Mouse (Mus musculus): Measurements from ENCODE around the gene Golga1. TPM values are rescaled to one million over a fixed set of nuclear protein-coding genes. Genes with fewer than 3 reads are reported as not detected.

The Golga1 gene
- polyA plus RNA-seq, 1 experiment from 2014 or later = 36.1 TPM

- Histone ChIP-seq H3K4me1 (replicated peaks) (peaks cover 55% of the 10 kb centered on the region), H3K9ac (replicated peaks) (peak within 1 kb of the TSS; percentile 91), H3K36me3 (peaks cover 39% of the 10 kb centered on the region), H3K9me3 (no peaks in the 10 kb centered on the region), H3K4me3 (replicated peaks) (peak within 1 kb of the TSS; percentile 80), H3K27me3 (no peaks in the 10 kb centered on the region), H3K4me2 (replicated peaks) (peak within 1 kb of the TSS; percentile 98), H3K27ac (peak within 1 kb of the TSS; percentile 85)
- peak; percentile 90 for ATAC-seq
- 1% methylated on average over 58 of the region's 58 CpGs for WGBS
Measured at GRCm38 (mm10) chr2:39004880-39005435, 60.4 kb downstream of the Golga1 start, which contains the start of gene Arpc5l. TSS of gene Arpc5l (plus strand) at chr2:39005348.

- WGBS = 2% methylated on average over 11 of the region's 11 CpGs
- peak overlapping the region; percentile 98 for H3K4me2 ChIP-seq (replicated peaks)
- H3K4me3 ChIP-seq (replicated peaks) = peak overlapping the region; percentile 80
- H3K36me3 ChIP-seq = peaks cover 44% of the 10 kb centered on the region
- no peaks in the 10 kb centered on the region for H3K27me3 ChIP-seq
- H3K4me1 ChIP-seq (replicated peaks) = peaks cover 50% of the 10 kb centered on the region
- H3K9me3 ChIP-seq = no peaks in the 10 kb centered on the region
- peak overlapping the region; percentile 85 for H3K27ac ChIP-seq
- peak overlapping the region; percentile 91 for H3K9ac ChIP-seq (replicated peaks)
- ATAC-seq = no peak
Measured at GRCm38 (mm10) chr2:39004372-39004771, 61.0 kb downstream of the Golga1 start.

GRCm38 (mm10) chr2:39003512-39003911 is 61.8 kb downstream of the Golga1 start:
- Histone ChIP-seq H3K27ac (no peak overlapping the region), H3K4me2 (replicated peaks) (peak overlapping the region; percentile 98), H3K36me3 (peaks cover 44% of the 10 kb centered on the region), H3K9ac (replicated peaks) (peak overlapping the region; percentile 91), H3K27me3 (no peaks in the 10 kb centered on the region), H3K9me3 (no peaks in the 10 kb centered on the region), H3K4me3 (replicated peaks) (peak overlapping the region; percentile 80), H3K4me1 (replicated peaks) (peaks cover 42% of the 10 kb centered on the region)
- WGBS = 71% methylated on average over 5 of the region's 5 CpGs
- no peak for ATAC-seq

GRCm38 (mm10) chr2:39003106-39003505 is 62.2 kb downstream of the Golga1 start:
- Histone ChIP-seq H3K36me3 (peaks cover 44% of the 10 kb centered on the region), H3K4me3 (replicated peaks) (peak overlapping the region; percentile 80), H3K4me2 (replicated peaks) (peak overlapping the region; percentile 98), H3K4me1 (replicated peaks) (peaks cover 43% of the 10 kb centered on the region), H3K27me3 (no peaks in the 10 kb centered on the region), H3K27ac (no peak overlapping the region), H3K9ac (replicated peaks) (peak overlapping the region; percentile 91; the same call in 1 of the 2 replicates), H3K9me3 (no peaks in the 10 kb centered on the region)
- no peak for ATAC-seq
- 58% methylated on average over 8 of the region's 8 CpGs for WGBS

GRCm38 (mm10) chr2:39001866-39002265 is 63.5 kb downstream of the Golga1 start:
- no peak overlapping the region for H3K4me3 ChIP-seq (replicated peaks)
- peaks cover 44% of the 10 kb centered on the region for H3K36me3 ChIP-seq
- H3K9ac ChIP-seq (replicated peaks) = 0 out of 2 replicates have a peak overlapping the region, but pooled peaks have one; percentile 39
- H3K9me3 ChIP-seq = no peaks in the 10 kb centered on the region
- WGBS = 85% methylated on average over 3 of the region's 3 CpGs
- no peak overlapping the region for H3K4me2 ChIP-seq (replicated peaks)
- H3K4me1 ChIP-seq (replicated peaks) = peaks cover 42% of the 10 kb centered on the region
- no peak for ATAC-seq
- no peak overlapping the region for H3K27ac ChIP-seq
- H3K27me3 ChIP-seq = peaks cover 4% of the 10 kb centered on the region; the same call in 1 of the 2 replicates

GRCm38 (mm10) chr2:39000587-39000919 is 64.8 kb downstream of the Golga1 start:
- H3K4me2 ChIP-seq (replicated peaks) = no peak overlapping the region
- H3K9me3 ChIP-seq = no peaks in the 10 kb centered on the region
- WGBS = 84% methylated on average over 4 of the region's 4 CpGs
- ATAC-seq = no peak
- H3K27me3 ChIP-seq = peaks cover 5% of the 10 kb centered on the region; the same call in 1 of the 2 replicates
- peaks cover 30% of the 10 kb centered on the region for H3K4me1 ChIP-seq (replicated peaks)
- H3K9ac ChIP-seq (replicated peaks) = no peak overlapping the region
- H3K36me3 ChIP-seq = peaks cover 44% of the 10 kb centered on the region
- H3K27ac ChIP-seq = no peak overlapping the region
- H3K4me3 ChIP-seq (replicated peaks) = no peak overlapping the region

GRCm38 (mm10) chr2:38999910-39000586 is 65.3 kb downstream of the Golga1 start:
- no peak overlapping the region for H3K27ac ChIP-seq
- no peak for ATAC-seq

GRCm38 (mm10) chr2:38999381-38999780 is 66.0 kb downstream of the Golga1 start:
- Histone ChIP-seq H3K36me3 (peaks cover 44% of the 10 kb centered on the region), H3K27ac (no peak overlapping the region), H3K9me3 (no peaks in the 10 kb centered on the region), H3K27me3 (peaks cover 5% of the 10 kb centered on the region; the same call in 1 of the 2 replicates), H3K4me1 (replicated peaks) (peaks cover 30% of the 10 kb centered on the region), H3K9ac (replicated peaks) (no peak overlapping the region), H3K4me2 (replicated peaks) (no peak overlapping the region), H3K4me3 (replicated peaks) (no peak overlapping the region)
- no peak for ATAC-seq
- WGBS = 68% methylated on average over 4 of the region's 4 CpGs

More at GRCm38 (mm10) chr2:38999910-39000586, 65.3 kb downstream of the Golga1 start:
- Histone ChIP-seq H3K4me3 (replicated peaks) (no peak overlapping the region), H3K36me3 (peaks cover 44% of the 10 kb centered on the region), H3K4me2 (replicated peaks) (no peak overlapping the region), H3K9me3 (no peaks in the 10 kb centered on the region), H3K4me1 (replicated peaks) (peaks cover 30% of the 10 kb centered on the region), H3K9ac (replicated peaks) (no peak overlapping the region), H3K27me3 (peaks cover 5% of the 10 kb centered on the region; the same call in 1 of the 2 replicates)
- WGBS = 78% methylated on average over 8 of the region's 8 CpGs

- Histone ChIP-seq H3K4me1 (replicated peaks) (peaks cover 13% of the 10 kb centered on the region), H3K27me3 (peaks cover 5% of the 10 kb centered on the region; the same call in 1 of the 2 replicates), H3K36me3 (peaks cover 32% of the 10 kb centered on the region), H3K4me2 (replicated peaks) (peak within 1 kb of the TSS; percentile 48), H3K9ac (replicated peaks) (peak within 1 kb of the TSS; percentile 4; the same call in 1 of the 2 replicates), H3K9me3 (no peaks in the 10 kb centered on the region), H3K4me3 (replicated peaks) (peak within 1 kb of the TSS; percentile 21), H3K27ac (no peak within 1 kb of the TSS)
- ATAC-seq = peak; percentile 92
- WGBS = 16% methylated on average over 33 of the region's 33 CpGs
Measured at GRCm38 (mm10) chr2:38997386-38998374, 67.7 kb downstream of the Golga1 start, which contains the start of gene Wdr38. TSS of gene Wdr38 (plus strand) at chr2:38997476.

- Histone ChIP-seq H3K9ac (replicated peaks) (no peak overlapping the region), H3K36me3 (no peaks in the 10 kb centered on the region), H3K9me3 (no peaks in the 10 kb centered on the region), H3K27ac (no peak overlapping the region), H3K4me3 (replicated peaks) (no peak overlapping the region), H3K4me1 (replicated peaks) (peaks cover under 1% of the 10 kb centered on the region; the same call in 1 of the 2 replicates), H3K4me2 (replicated peaks) (no peak overlapping the region), H3K27me3 (peaks cover 5% of the 10 kb centered on the region; the same call in 1 of the 2 replicates)
- no peak for ATAC-seq
- 53% methylated on average over 4 of the region's 4 CpGs for WGBS
Measured at GRCm38 (mm10) chr2:38992452-38992851, 72.9 kb downstream of the Golga1 start.

- peaks cover 3% of the 10 kb centered on the region; the same call in 1 of the 2 replicates for H3K27me3 ChIP-seq
- no peak overlapping the region for H3K4me3 ChIP-seq (replicated peaks)
- no peak overlapping the region for H3K4me2 ChIP-seq (replicated peaks)
- WGBS = 83% methylated on average over 4 of the region's 4 CpGs
- H3K4me1 ChIP-seq (replicated peaks) = no peaks in the 10 kb centered on the region
- H3K9me3 ChIP-seq = no peaks in the 10 kb centered on the region
- no peak overlapping the region for H3K9ac ChIP-seq (replicated peaks)
- ATAC-seq = no peak
- H3K36me3 ChIP-seq = no peaks in the 10 kb centered on the region
- no peak overlapping the region for H3K27ac ChIP-seq
Measured at GRCm38 (mm10) chr2:38992004-38992403, 73.3 kb downstream of the Golga1 start.
